Mouse (Mus musculus): Measurements from ENCODE around the gene Abcc8. TPM values are rescaled to one million over a fixed set of nuclear protein-coding genes. Genes with fewer than 3 reads are reported as not detected.

The Abcc8 gene
- total RNA-seq, 4 experiments from 2014 or later = 39.5 to 54.6 (median 45.7) TPM

GRCm38 (mm10) chr7:46110079-46110478 is 69.8 kb downstream of the Abcc8 start:
- DNase-seq (ENCODE audit: low spot score) = no peak

GRCm38 (mm10) chr7:46105484-46105883 is 74.3 kb downstream of the Abcc8 start:
- no peak for DNase-seq (ENCODE audit: low spot score)

GRCm38 (mm10) chr7:46104256-46104915 is 75.4 kb downstream of the Abcc8 start:
- DNase-seq (ENCODE audit: low spot score) = no peak

- no peak for DNase-seq (ENCODE audit: low spot score)
Observed at GRCm38 (mm10) chr7:46103771-46104170, 76.1 kb downstream of the Abcc8 start.

- DNase-seq (ENCODE audit: low spot score) = no peak
Observed at GRCm38 (mm10) chr7:46103075-46103591, 76.7 kb downstream of the Abcc8 start.

GRCm38 (mm10) chr7:46100563-46100962 is 79.3 kb downstream of the Abcc8 start, which contains the start of gene Kcnj11:
Gene Kcnj11 (minus strand): TSS chr7:46100764.
- DNase-seq (ENCODE audit: low spot score) = peak; percentile 44

- DNase-seq (ENCODE audit: low spot score) = no peak
Observed at GRCm38 (mm10) chr7:46099682-46100081, 80.2 kb downstream of the Abcc8 start.

GRCm38 (mm10) chr7:46098919-46099286 is 80.9 kb downstream of the Abcc8 start:
- peak; percentile 1 for DNase-seq (ENCODE audit: low spot score)

- peak; percentile 35 for DNase-seq (ENCODE audit: low spot score)
Observed at GRCm38 (mm10) chr7:46098221-46098918, 81.5 kb downstream of the Abcc8 start.

GRCm38 (mm10) chr7:46097319-46097783 is 82.5 kb downstream of the Abcc8 start:
- DNase-seq (ENCODE audit: low spot score) = peak; percentile 44

- DNase-seq (ENCODE audit: low spot score) = peak; percentile 56
Observed at GRCm38 (mm10) chr7:46096136-46096535, 83.7 kb downstream of the Abcc8 start.

GRCm38 (mm10) chr7:46092803-46093202 is 87.0 kb downstream of the Abcc8 start:
- no peak for DNase-seq (ENCODE audit: low spot score)

- no peak for DNase-seq (ENCODE audit: low spot score)
Observed at GRCm38 (mm10) chr7:46088241-46088640, 91.6 kb downstream of the Abcc8 start.

GRCm38 (mm10) chr7:46086378-46086777 is 93.5 kb downstream of the Abcc8 start:
- DNase-seq (ENCODE audit: low spot score) = no peak

GRCm38 (mm10) chr7:46084839-46085513 is 94.9 kb downstream of the Abcc8 start:
- DNase-seq (ENCODE audit: low spot score) = no peak

GRCm38 (mm10) chr7:46084024-46084423 is 95.8 kb downstream of the Abcc8 start:
- DNase-seq (ENCODE audit: low spot score) = no peak

GRCm38 (mm10) chr7:46077675-46078074 is 102.2 kb downstream of the Abcc8 start:
- DNase-seq (ENCODE audit: low spot score) = no peak

GRCm38 (mm10) chr7:46076844-46077243 is 103.0 kb downstream of the Abcc8 start:
- no peak for DNase-seq (ENCODE audit: low spot score)

GRCm38 (mm10) chr7:46068831-46069230 is 111.0 kb downstream of the Abcc8 start:
- no peak for DNase-seq (ENCODE audit: low spot score)

- DNase-seq (ENCODE audit: low spot score) = no peak
Observed at GRCm38 (mm10) chr7:46063296-46063695, 116.5 kb downstream of the Abcc8 start.

- DNase-seq (ENCODE audit: low spot score) = no peak
Observed at GRCm38 (mm10) chr7:46061614-46062013, 118.2 kb downstream of the Abcc8 start.

- DNase-seq (ENCODE audit: low spot score) = no peak
Observed at GRCm38 (mm10) chr7:46060688-46061087, 119.1 kb downstream of the Abcc8 start.

Data from heart, adult 8-10 months (tissue).